Mouse (Mus musculus) liver, embryonic 14.5 days (tissue): ENCODE measurements around the gene 4930404N11Rik.

Experiments
- CTCF ChIP-seq: IDR thresholded peaks from 2 replicates; pipeline ENCODE4 v1.5.1; 2016; ENCODE audit warnings: antibody characterized with exemption, low read depth, control low read depth
- EP300 ChIP-seq: IDR thresholded peaks from 2 replicates; pipeline ENCODE4 v1.6.1; 2016; ENCODE audit warnings: antibody characterized with exemption, low read depth

- TF ChIP-seq CTCF (no peak), EP300 (no peak)
These were observed 45.4 kb upstream of the 4930404N11Rik start for GRCm38 (mm10) chr10:81410981-81411380.
